Mouse (Mus musculus): ENCODE measurements at regions not wholly inside any gene's neighbourhood (a gene's known extent, or its start where the extent isn't known, plus 50 kb on each side); places are given as distances from the start of the nearest gene placed in this dataset.

DNA sequence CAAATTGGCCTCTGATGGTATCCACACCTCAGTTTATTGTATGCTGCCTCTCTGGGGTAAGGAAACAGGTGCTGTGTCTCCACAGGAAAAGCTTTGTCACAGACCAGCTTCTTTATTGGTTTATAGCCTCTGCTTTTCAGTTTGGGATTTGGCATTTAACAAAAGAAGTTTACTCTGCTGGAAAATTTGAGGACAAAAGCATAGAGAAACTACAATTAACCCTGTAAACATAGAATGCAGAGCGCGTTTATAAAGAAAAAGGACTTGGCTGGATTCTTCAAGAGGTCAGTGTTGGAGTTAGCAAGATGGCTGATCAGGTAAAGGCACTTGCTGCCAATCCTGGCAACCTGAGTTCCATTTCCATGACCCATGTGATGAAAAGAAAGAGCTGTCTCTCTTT, 90.1 kb upstream of the Frmd4b start:
- Histone ChIP-seq H3K27ac (ENCODE audit: insufficient read depth, low read depth) (no peak overlapping the region), H3K36me3 (replicated peaks in 1 of 2; ENCODE audit: control insufficient read depth in 1 of 2, insufficient read depth in 1 of 2, low read length in 1 of 2) (no peaks in the 10 kb centered on the region), H3K9ac (ENCODE audit: insufficient read depth, low read depth) (no peak overlapping the region), H3K9me3 (replicated peaks; ENCODE audit: low read length) (no peaks in the 10 kb centered on the region), H3K4me2 (ENCODE audit: insufficient read depth, low read depth, poor library complexity, severe bottlenecking) (no peak overlapping the region), H3K4me3 (replicated peaks in 1 of 3; ENCODE audit: low read depth in 2 of 3, low read length in 2 of 3, poor library complexity in 1 of 3) (no peak overlapping the region), H3K79me2 (replicated peaks; ENCODE audit: control insufficient read depth, extremely low read depth, insufficient read depth, poor library complexity, severe bottlenecking) (no peaks in the 10 kb centered on the region), H3K27me3 (replicated peaks) (no peaks in the 10 kb centered on the region), H3K4me1 (ENCODE audit: control insufficient read depth in 1 of 2, insufficient read depth in 2 of 2) (peaks cover 0 to 3% of the 10 kb centered on the region in 2 experiments; a peak in 1 of 4 replicates)
- TF ChIP-seq CHD2 (IDR thresholded peaks at IDR 0.05; ENCODE audit: low read length) (no peak), JUN (IDR thresholded peaks at IDR 0.05; ENCODE audit: insufficient read depth, low read depth, low read length) (no peak), POLR2AphosphoS2 (IDR thresholded peaks at IDR 0.05; ENCODE audit: low read depth, low read length) (no peak), TCF12 (IDR thresholded peaks at IDR 0.05; ENCODE audit: low read depth, low read length) (no peak), POLR2A (IDR thresholded peaks at IDR 0.05; ENCODE audit: low read depth, low read length) (no peak), ZC3H11A (IDR thresholded peaks at IDR 0.05; ENCODE audit: low read depth, low read length) (no peak), MAFK (IDR thresholded peaks at IDR 0.05; ENCODE audit: insufficient replicate concordance, low read length) (no peak), ZMIZ1 (IDR thresholded peaks at IDR 0.05; ENCODE audit: low read depth, low read length) (no peak), SMC3 (IDR thresholded peaks at IDR 0.05; ENCODE audit: low read depth, low read length) (no peak), USF2 (conservative IDR thresholded peaks at IDR 0.05; ENCODE audit: low read depth, low read length) (no peak), JUND (conservative IDR thresholded peaks at IDR 0.05; ENCODE audit: low read depth, low read length) (no peak), IRF4 (IDR thresholded peaks at IDR 0.05; ENCODE audit: low read depth, low read length) (no peak), RCOR1 (conservative IDR thresholded peaks at IDR 0.05; ENCODE audit: low read depth, low read length) (no peak), SIN3A (IDR thresholded peaks at IDR 0.05; ENCODE audit: low read length) (no peak), TBP (conservative IDR thresholded peaks at IDR 0.05; ENCODE audit: low read depth, low read length) (no peak), ZKSCAN1 (IDR thresholded peaks at IDR 0.05; ENCODE audit: borderline replicate concordance, low read depth, low read length) (no peak), KAT2A (IDR thresholded peaks at IDR 0.05; ENCODE audit: insufficient replicate concordance, low read length) (no peak)
- in situ Hi-C loops (cut with MboI; ENCODE audit: low pct_ligation_motif_present, low pct_unique_long_range_greater_than_20kb, low sequenced_read_pairs) (no loop called here), dilution Hi-C loops (cut with MboI; ENCODE audit: extremely low pct_ligation_motif_present, extremely low pct_unique_long_range_greater_than_20kb, low sequenced_read_pairs) (no loop called here)
- no peak for DNase-seq (ENCODE audit: extremely low read depth)

DNA sequence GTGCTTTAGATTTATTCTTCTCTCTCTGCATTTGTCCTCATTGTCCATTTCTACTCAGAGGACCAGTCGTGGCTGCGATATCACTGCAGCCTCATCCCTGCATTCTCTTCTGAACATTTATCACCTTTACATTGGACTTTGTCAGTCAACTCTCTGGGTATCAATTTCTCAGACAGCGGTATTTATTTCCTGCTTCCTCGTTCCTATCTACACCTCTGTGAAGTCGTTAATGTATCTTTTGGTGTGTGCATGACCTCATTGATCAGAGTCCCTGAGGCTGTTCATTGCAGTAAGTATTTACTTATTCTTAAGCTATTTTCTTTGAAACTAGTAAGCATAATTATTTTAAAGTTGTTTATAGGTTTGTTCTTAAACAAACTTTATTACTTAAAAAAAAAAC, 87.0 kb upstream of the Frmd4b start:
- no peak for DNase-seq (ENCODE audit: extremely low read depth)
- no peak overlapping the region for H3K4me2 ChIP-seq (ENCODE audit: insufficient read depth, low read depth, poor library complexity, severe bottlenecking)
- H3K36me3 ChIP-seq (replicated peaks in 1 of 2; ENCODE audit: control insufficient read depth in 1 of 2, insufficient read depth in 1 of 2, low read length in 1 of 2), result no peaks in the 10 kb centered on the region
- in situ Hi-C loops (cut with MboI; ENCODE audit: low pct_ligation_motif_present, low pct_unique_long_range_greater_than_20kb, low sequenced_read_pairs), result no loop called here
- no peak overlapping the region for H3K27ac ChIP-seq (ENCODE audit: insufficient read depth, low read depth)
- TF ChIP-seq POLR2A (IDR thresholded peaks at IDR 0.05; ENCODE audit: low read depth, low read length), result no peak
- no peak for TF ChIP-seq TCF12 (IDR thresholded peaks at IDR 0.05; ENCODE audit: low read depth, low read length)
- no peak for TF ChIP-seq TBP (conservative IDR thresholded peaks at IDR 0.05; ENCODE audit: low read depth, low read length)
- TF ChIP-seq ELF1 (IDR thresholded peaks at IDR 0.05; ENCODE audit: low read depth, low read length), result no peak
- no peak for TF ChIP-seq CTCF (conservative IDR thresholded peaks at IDR 0.05 in 1 of 2, IDR thresholded peaks at IDR 0.05 in 1 of 2; ENCODE audit: low read depth in 2 of 2, low read length in 2 of 2)
- no peak for TF ChIP-seq MAX (IDR thresholded peaks at IDR 0.05; ENCODE audit: low read length)
- no peak for TF ChIP-seq POLR2AphosphoS2 (IDR thresholded peaks at IDR 0.05; ENCODE audit: low read depth, low read length)
- no peak for TF ChIP-seq CHD2 (IDR thresholded peaks at IDR 0.05; ENCODE audit: low read length)
- TF ChIP-seq ZNF384 (IDR thresholded peaks at IDR 0.05; ENCODE audit: low read depth, low read length), result no peak
- TF ChIP-seq RAD21 (IDR thresholded peaks at IDR 0.05; ENCODE audit: low read depth, low read length), result no peak
- TF ChIP-seq USF2 (conservative IDR thresholded peaks at IDR 0.05; ENCODE audit: low read depth, low read length), result no peak
- no peak for TF ChIP-seq NELFE (IDR thresholded peaks at IDR 0.05; ENCODE audit: low read depth, low read length)
- TF ChIP-seq MAZ (IDR thresholded peaks at IDR 0.05; ENCODE audit: low read depth, low read length), result no peak
- no peak for TF ChIP-seq CHD1 (IDR thresholded peaks at IDR 0.05; ENCODE audit: low read depth, low read length)
- no peak for TF ChIP-seq GABPA (IDR thresholded peaks at IDR 0.05; ENCODE audit: insufficient replicate concordance, low read depth, low read length)
- no peak for TF ChIP-seq JUND (conservative IDR thresholded peaks at IDR 0.05; ENCODE audit: low read depth, low read length)
- H3K9ac ChIP-seq (ENCODE audit: insufficient read depth, low read depth), result no peak overlapping the region
- H3K4me1 ChIP-seq (ENCODE audit: control insufficient read depth in 1 of 2, insufficient read depth in 2 of 2), result peaks cover 0 to 3% of the 10 kb centered on the region in 2 experiments; a peak in 1 of 4 replicates
- no peak overlapping the region for H3K4me3 ChIP-seq (replicated peaks in 1 of 3; ENCODE audit: low read depth in 2 of 3, low read length in 2 of 3, poor library complexity in 1 of 3)
- no peaks in the 10 kb centered on the region for H3K9me3 ChIP-seq (replicated peaks; ENCODE audit: low read length)
- dilution Hi-C loops (cut with MboI; ENCODE audit: extremely low pct_ligation_motif_present, extremely low pct_unique_long_range_greater_than_20kb, low sequenced_read_pairs), result no loop called here
- no peaks in the 10 kb centered on the region for H3K79me2 ChIP-seq (replicated peaks; ENCODE audit: control insufficient read depth, extremely low read depth, insufficient read depth, poor library complexity, severe bottlenecking)
- no peaks in the 10 kb centered on the region for H3K27me3 ChIP-seq (replicated peaks)
